Mouse (Mus musculus): Measurements from ENCODE around the gene Pus7l. TPM values are rescaled to one million over a fixed set of nuclear protein-coding genes. Genes with fewer than 3 reads are reported as not detected.

The Pus7l gene
- polyA plus RNA-seq, 1 experiment = 1.7 TPM

DNA sequence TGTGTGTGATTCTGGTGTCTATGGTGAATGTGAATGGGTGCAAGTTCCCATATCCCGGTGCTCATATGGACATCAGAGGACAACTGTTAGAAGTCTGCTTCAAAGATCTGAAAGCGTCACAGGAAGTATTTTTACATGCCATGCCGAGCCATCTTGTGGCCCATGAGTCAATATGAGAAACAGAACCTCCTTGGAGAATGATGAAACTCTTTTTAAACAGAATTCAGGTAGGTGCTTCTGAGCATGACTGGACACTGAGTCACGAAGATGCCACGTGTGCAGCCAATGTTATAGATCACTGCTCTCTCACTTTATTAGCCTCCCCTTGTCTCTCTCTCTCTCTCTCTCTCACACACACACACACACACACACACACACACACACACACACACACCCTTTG, 67.4 kb downstream of the Pus7l start:
- TF ChIP-seq CTCF (IDR thresholded peaks at IDR 0.05; ENCODE audit: extremely low read depth, insufficient read length, insufficient replicate concordance, low read depth, low read length) = no peak
- TF ChIP-seq POLR2A (IDR thresholded peaks at IDR 0.05; ENCODE audit: low read depth, low read length) = no peak
- no peak overlapping the region for H3K27ac ChIP-seq (ENCODE audit: insufficient read depth, low read depth, low read length)
- no peak overlapping the region for H3K4me3 ChIP-seq (ENCODE audit: low read depth, low read length)
- no peaks in the 10 kb centered on the region for H3K4me1 ChIP-seq (ENCODE audit: control insufficient read depth, insufficient read depth, insufficient read length, low read length)
- H3K36me3 ChIP-seq (ENCODE audit: control insufficient read depth, insufficient read depth, low read length) = no peaks in the 10 kb centered on the region
- WGBS = 70% methylated on average over 5 of the region's 5 CpGs
- no peaks in the 10 kb centered on the region for H3K27me3 ChIP-seq (ENCODE audit: control insufficient read depth, insufficient read depth, low read length)

Other genes with a start within 250 kb of the Pus7l start
- gene Adamts20, start 78.1 kb downstream of the Pus7l start, polyA plus RNA-seq (2012; rRNA removed) = 0.05 TPM in 1 of 2 replicates, not detected in the other
- gene Irak4, start 96 bp upstream of the Pus7l start, polyA plus RNA-seq (2012; rRNA removed) = 8.9 and 12.9 TPM in 2 replicates
- gene Twf1, start 46.3 kb upstream of the Pus7l start, polyA plus RNA-seq (2012; rRNA removed) = 21.3 and 42.5 TPM in 2 replicates
- 0.52 and 5.2 TPM in 2 replicates for gene Tmem117, start 85.7 kb upstream of the Pus7l start, polyA plus RNA-seq (2012; rRNA removed)